8 mouse cellular contexts compared by ENCODE assay signal in genomic region chr9:44487441-44487840, GRCm38 (mm10). TPM values are rescaled to one million over a fixed set of nuclear protein-coding genes. Genes with fewer than 3 reads are reported as not detected.
DNase-seq lines count a peak whose midpoint lies in the region; ATAC-seq and TF ChIP-seq lines count a peak whose summit lies in the region.

No protein-coding gene starts in this region.

- peak overlapping the region; percentile 98 for H3K27ac ChIP-seq in layer of hippocampus, adult 2 months
- peak overlapping the region; percentile 87 for H3K27ac ChIP-seq in embryonic facial prominence, embryonic 12.5 days
- H3K27ac ChIP-seq in heart, embryonic 13.5 days (replicated peaks), result peak overlapping the region; percentile 91
- peak overlapping the region; percentile 91 for H3K27ac ChIP-seq in kidney, embryonic 15.5 days
- H3K27ac ChIP-seq in lung, postnatal 0 days (ENCODE audit: low read length), result peak overlapping the region; percentile 96
- peak overlapping the region; percentile 97 for H3K27ac ChIP-seq in stomach, embryonic 15.5 days

- no peak for ATAC-seq in embryonic facial prominence, embryonic 12.5 days (ENCODE audit: insufficient number of reproducible peaks, insufficient read depth, low FRiP score, low TSS enrichment)
- peak; percentile 11 for ATAC-seq in heart, embryonic 13.5 days (ENCODE audit: extremely low read depth, insufficient number of reproducible peaks, low FRiP score, low TSS enrichment)
- ATAC-seq in kidney, embryonic 15.5 days (replicated peaks; ENCODE audit: low FRiP score), result no peak
- ATAC-seq in lung, postnatal 0 days, result peak; percentile 42
- ATAC-seq in stomach, embryonic 15.5 days (ENCODE audit: insufficient read depth, low FRiP score, low read depth), result peak; percentile 37

- intact Hi-C loops in left cerebral cortex, postnatal 36 days (cut with DNase I), result no loop called here

- H3K9ac ChIP-seq in embryonic facial prominence, embryonic 12.5 days, result peak overlapping the region; percentile 99; the same call in 1 of the 2 replicates
- H3K9ac ChIP-seq in heart, embryonic 13.5 days, result peak overlapping the region; percentile 99
- peak overlapping the region; percentile 38 for H3K9ac ChIP-seq in kidney, embryonic 15.5 days
- no peak overlapping the region for H3K9ac ChIP-seq in lung, postnatal 0 days (replicated peaks; ENCODE audit: low read depth)
- H3K9ac ChIP-seq in stomach, embryonic 15.5 days, result no peak overlapping the region

- peak overlapping the region; percentile 36; the same call in 1 of the 2 replicates for H3K4me3 ChIP-seq in layer of hippocampus, adult 2 months
- H3K4me3 ChIP-seq in embryonic facial prominence, embryonic 12.5 days, result peak overlapping the region; percentile 97
- peak overlapping the region; percentile 99 for H3K4me3 ChIP-seq in heart, embryonic 13.5 days
- peak overlapping the region; percentile 98 for H3K4me3 ChIP-seq in kidney, embryonic 15.5 days (replicated peaks)
- H3K4me3 ChIP-seq in lung, postnatal 0 days (ENCODE audit: low read depth, low read length), result peak overlapping the region; percentile 88
- peak overlapping the region; percentile 96 for H3K4me3 ChIP-seq in stomach, embryonic 15.5 days (replicated peaks)

- H3K4me2 ChIP-seq in embryonic facial prominence, embryonic 12.5 days (replicated peaks), result peak overlapping the region; percentile 96
- H3K4me2 ChIP-seq in heart, embryonic 13.5 days, result peak overlapping the region; percentile 83
- peak overlapping the region; percentile 87 for H3K4me2 ChIP-seq in kidney, embryonic 15.5 days
- H3K4me2 ChIP-seq in lung, postnatal 0 days (replicated peaks; ENCODE audit: low read depth, low read length), result peak overlapping the region; percentile 77
- peak overlapping the region; percentile 69 for H3K4me2 ChIP-seq in stomach, embryonic 15.5 days

- H3K4me1 ChIP-seq in embryonic facial prominence, embryonic 12.5 days, result peaks cover 79% of the 10 kb centered on the region
- peaks cover 85% of the 10 kb centered on the region for H3K4me1 ChIP-seq in heart, embryonic 13.5 days
- peaks cover 89% of the 10 kb centered on the region for H3K4me1 ChIP-seq in kidney, embryonic 15.5 days
- H3K4me1 ChIP-seq in lung, postnatal 0 days (ENCODE audit: insufficient read depth, low read depth, low read length), result peaks cover 53% of the 10 kb centered on the region
- peaks cover 84% of the 10 kb centered on the region for H3K4me1 ChIP-seq in stomach, embryonic 15.5 days

- peaks cover 6% of the 10 kb centered on the region; the same call in 1 of the 2 replicates for H3K36me3 ChIP-seq in embryonic facial prominence, embryonic 12.5 days
- peaks cover 9% of the 10 kb centered on the region; the same call in 1 of the 2 replicates for H3K36me3 ChIP-seq in heart, embryonic 13.5 days
- no peaks in the 10 kb centered on the region for H3K36me3 ChIP-seq in kidney, embryonic 15.5 days
- no peaks in the 10 kb centered on the region for H3K36me3 ChIP-seq in lung, postnatal 0 days (ENCODE audit: insufficient read depth, low read length)
- H3K36me3 ChIP-seq in stomach, embryonic 15.5 days, result no peaks in the 10 kb centered on the region; the same call in 1 of the 2 replicates

- WGBS in embryonic facial prominence, embryonic 12.5 days, result 8% methylated on average over 7 of the region's 7 CpGs
- under 1% methylated on average over 7 of the region's 7 CpGs for WGBS in heart, embryonic 13.5 days
- 6% methylated on average over 7 of the region's 7 CpGs for WGBS in kidney, embryonic 15.5 days
- 7% methylated on average over 7 of the region's 7 CpGs for WGBS in lung, postnatal 0 days
- 11% methylated on average over 7 of the region's 7 CpGs for WGBS in stomach, embryonic 15.5 days

- DNase-seq in layer of hippocampus, adult 2 months (ENCODE audit: low spot score in 2 of 2), result no peak
- DNase-seq in layer of hippocampus, postnatal 14 days (ENCODE audit: low spot score in 2 of 2), result no peak
- peak; percentile 94 for DNase-seq in lung, postnatal 0 days (ENCODE audit: low spot score)
- no peak for DNase-seq in left cerebral cortex, postnatal 36 days (ENCODE audit: low spot score in 2 of 2)

- no peaks in the 10 kb centered on the region for H3K27me3 ChIP-seq in embryonic facial prominence, embryonic 12.5 days
- H3K27me3 ChIP-seq in heart, embryonic 13.5 days (replicated peaks), result no peaks in the 10 kb centered on the region
- no peaks in the 10 kb centered on the region for H3K27me3 ChIP-seq in kidney, embryonic 15.5 days
- H3K27me3 ChIP-seq in lung, postnatal 0 days (replicated peaks; ENCODE audit: insufficient read depth, low read length), result no peaks in the 10 kb centered on the region
- H3K27me3 ChIP-seq in stomach, embryonic 15.5 days (replicated peaks), result no peaks in the 10 kb centered on the region

- H3K9me3 ChIP-seq in embryonic facial prominence, embryonic 12.5 days, result no peaks in the 10 kb centered on the region
- H3K9me3 ChIP-seq in heart, embryonic 13.5 days, result no peaks in the 10 kb centered on the region
- H3K9me3 ChIP-seq in kidney, embryonic 15.5 days (replicated peaks), result no peaks in the 10 kb centered on the region
- no peaks in the 10 kb centered on the region for H3K9me3 ChIP-seq in lung, postnatal 0 days (ENCODE audit: low read length)
- H3K9me3 ChIP-seq in stomach, embryonic 15.5 days, result no peaks in the 10 kb centered on the region

- TF ChIP-seq CTCF in layer of hippocampus, adult 2 months (conservative IDR thresholded peaks at IDR 0.05), result no peak
- TF ChIP-seq CTCF in lung, postnatal 0 days (IDR thresholded peaks at IDR 0.05), result no peak

- peak; percentile 90 for TF ChIP-seq EP300 in lung, postnatal 0 days (IDR thresholded peaks at IDR 0.05)

RNA-seq across cellular contexts. Expression of gene Bcl9l, which starts 4.8 kb away (rescaled TPM):
- 10 to 100 TPM; 68.4 to 76.9 TPM for total RNA-seq in layer of hippocampus, adult 2 months (2021)
- 10 to 100 TPM; 76.1 to 76.3 TPM for total RNA-seq in layer of hippocampus, postnatal 14 days (2021)
- 17.7 and 18.5 TPM in 2 replicates for polyA plus RNA-seq in embryonic facial prominence, embryonic 12.5 days (2016; fragmentation: Nextera tagmentation; extraction: Ambion mirVana)
- polyA plus RNA-seq in heart, embryonic 13.5 days (2015; fragmentation: Nextera tagmentation; extraction: Ambion mirVana), result 7.3 and 9.4 TPM in 2 replicates
- polyA plus RNA-seq in kidney, embryonic 15.5 days (2015; fragmentation: Nextera tagmentation; extraction: Ambion mirVana), result 11.3 and 11.7 TPM in 2 replicates
- 10.7 and 12.3 TPM in 2 replicates for polyA plus RNA-seq in lung, postnatal 0 days (2015; fragmentation: Nextera tagmentation; extraction: Ambion mirVana)
- 12.0 and 12.1 TPM in 2 replicates for polyA plus RNA-seq in stomach, embryonic 15.5 days (2015; fragmentation: Nextera tagmentation; extraction: Ambion mirVana)
- 10 to 100 TPM; 58.1 to 70.0 TPM for total RNA-seq in left cerebral cortex, postnatal 36 days (2021)

RNA-seq across cellular contexts. Expression of gene Upk2, which starts 32.7 kb away (rescaled TPM):
- total RNA-seq in layer of hippocampus, adult 2 months (2021), result not detected
- total RNA-seq in layer of hippocampus, postnatal 14 days (2021), result not detected
- polyA plus RNA-seq in embryonic facial prominence, embryonic 12.5 days (2016; fragmentation: Nextera tagmentation; extraction: Ambion mirVana), result 1.7 and 2.2 TPM in 2 replicates
- not detected in 2 replicates for polyA plus RNA-seq in heart, embryonic 13.5 days (2015; fragmentation: Nextera tagmentation; extraction: Ambion mirVana)
- polyA plus RNA-seq in kidney, embryonic 15.5 days (2015; fragmentation: Nextera tagmentation; extraction: Ambion mirVana), result 0.60 and 2.5 TPM in 2 replicates
- polyA plus RNA-seq in lung, postnatal 0 days (2015; fragmentation: Nextera tagmentation; extraction: Ambion mirVana), result 2.2 and 2.3 TPM in 2 replicates
- 18.2 and 26.2 TPM in 2 replicates for polyA plus RNA-seq in stomach, embryonic 15.5 days (2015; fragmentation: Nextera tagmentation; extraction: Ambion mirVana)
- not detected for total RNA-seq in left cerebral cortex, postnatal 36 days (2021)

RNA-seq across cellular contexts. Expression of gene Foxr1, which starts 46.5 kb away (rescaled TPM):
- not detected for total RNA-seq in layer of hippocampus, adult 2 months (2021)
- total RNA-seq in layer of hippocampus, postnatal 14 days (2021), result not detected
- polyA plus RNA-seq in embryonic facial prominence, embryonic 12.5 days (2016; fragmentation: Nextera tagmentation; extraction: Ambion mirVana), result not detected in 2 replicates
- polyA plus RNA-seq in heart, embryonic 13.5 days (2015; fragmentation: Nextera tagmentation; extraction: Ambion mirVana), result not detected in 2 replicates
- polyA plus RNA-seq in kidney, embryonic 15.5 days (2015; fragmentation: Nextera tagmentation; extraction: Ambion mirVana), result not detected in 2 replicates
- not detected in 2 replicates for polyA plus RNA-seq in lung, postnatal 0 days (2015; fragmentation: Nextera tagmentation; extraction: Ambion mirVana)
- not detected in 2 replicates for polyA plus RNA-seq in stomach, embryonic 15.5 days (2015; fragmentation: Nextera tagmentation; extraction: Ambion mirVana)
- total RNA-seq in left cerebral cortex, postnatal 36 days (2021), result not detected

Comparison
In these comparisons a context has a peak if more than half of its experiments do, and no peak if none do; other contexts are left out.
1. H3K4me3 ChIP-seq: peak in every context shown above with its lines; median percentile 99 in heart, embryonic 13.5 days; 98 in kidney, embryonic 15.5 days; 97 in embryonic facial prominence, embryonic 12.5 days; 96 in stomach, embryonic 15.5 days; 88 in lung, postnatal 0 days; 36 in layer of hippocampus, adult 2 months.
2. ATAC-seq: peak in heart, embryonic 13.5 days (single experiment), lung, postnatal 0 days (single experiment) and stomach, embryonic 15.5 days (single experiment); none in embryonic facial prominence, embryonic 12.5 days (single experiment) and kidney, embryonic 15.5 days (single experiment).
3. H3K9ac ChIP-seq: peak in embryonic facial prominence, embryonic 12.5 days (single experiment), heart, embryonic 13.5 days (single experiment) and kidney, embryonic 15.5 days (single experiment); none in lung, postnatal 0 days (single experiment) and stomach, embryonic 15.5 days (single experiment).
4. Peak in every context shown above with its lines, with median percentiles within 50 percentile points of each other: H3K27ac ChIP-seq and H3K4me2 ChIP-seq.